Mouse (Mus musculus) heart, adult 18-20 months (tissue): ENCODE measurements around the gene Vmn1r207-ps. TPM values are rescaled to one million over a fixed set of nuclear protein-coding genes. Genes with fewer than 3 reads are reported as not detected.
"Not testable (repeated sequence)": the region's sequence is repeated elsewhere in the genome, so short reads cannot be mapped to it uniquely, and the experiment has no call there.

Source experiments
- DNase-seq, 2 experiments: peaks; one replicate each; pipeline ENCODE4 v3.0.0; 2021 to 2022; ENCODE audit warnings: mixed read lengths in 1 of 2
- long read RNA-seq, 2 experiments: library from polyadenylated mRNA; stranded (forward); transcript quantifications; one replicate each; pipeline ENCODE4 v2.0.0; 2021
- total RNA-seq, 2 experiments: library from RNA; stranded (reverse); gene quantifications; 2 replicates each; pipeline ENCODE4 v1.2.3; 2021

The Vmn1r207-ps gene
- not detected for total RNA-seq
- long read RNA-seq, experiment 1, result 0 reads
- long read RNA-seq, experiment 2, result 0 reads

DNA sequence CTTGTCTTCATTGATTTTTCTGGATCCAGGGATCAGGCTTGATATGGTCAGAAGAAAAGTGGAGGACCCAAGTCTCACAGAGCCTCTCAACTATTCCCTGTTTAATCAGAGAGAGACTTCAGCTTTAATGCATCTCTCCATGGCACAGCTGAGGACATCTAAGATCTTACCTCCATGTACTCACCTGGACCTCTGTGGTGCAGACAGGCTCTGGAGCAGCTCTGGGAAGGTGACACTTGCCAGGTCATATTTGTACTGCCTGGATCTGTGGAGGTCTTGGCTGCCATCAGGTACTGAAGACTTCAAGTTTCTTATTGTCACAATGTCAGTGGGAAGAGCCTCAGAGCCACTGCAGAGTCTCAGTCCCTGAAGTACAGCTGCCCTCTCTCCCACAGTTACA, at the start of gene Vmn1r207-ps:
Gene Vmn1r207-ps (minus strand): TSS at position 101 of the 400 bp plus-strand sequence.
- not testable (repeated sequence) for DNase-seq

DNA sequence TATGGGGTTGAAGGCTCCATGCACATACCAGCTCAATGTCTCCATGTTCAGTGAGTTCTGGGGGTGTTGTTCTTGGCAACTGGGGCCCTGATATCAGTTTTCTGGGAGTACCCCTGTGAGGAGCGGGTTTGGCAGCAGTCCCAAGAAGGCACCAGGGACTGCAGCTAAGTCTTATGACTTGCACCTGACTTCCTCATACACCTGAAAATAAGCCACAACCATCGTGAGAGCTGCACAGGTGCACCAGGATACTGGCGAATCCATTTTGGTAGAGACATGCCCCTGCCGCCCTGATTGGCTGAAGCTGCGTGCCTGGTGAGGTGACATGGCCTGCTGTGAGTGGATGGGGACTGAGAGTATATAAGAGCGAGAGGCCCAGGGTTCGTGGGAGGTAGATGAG, 47.9 kb upstream of the Vmn1r207-ps start, which contains the start of gene Vmn1r208:
Gene Vmn1r208 (minus strand): TSS at position 101 of the 400 bp plus-strand sequence.
- DNase-seq, result not testable (repeated sequence)

DNA sequence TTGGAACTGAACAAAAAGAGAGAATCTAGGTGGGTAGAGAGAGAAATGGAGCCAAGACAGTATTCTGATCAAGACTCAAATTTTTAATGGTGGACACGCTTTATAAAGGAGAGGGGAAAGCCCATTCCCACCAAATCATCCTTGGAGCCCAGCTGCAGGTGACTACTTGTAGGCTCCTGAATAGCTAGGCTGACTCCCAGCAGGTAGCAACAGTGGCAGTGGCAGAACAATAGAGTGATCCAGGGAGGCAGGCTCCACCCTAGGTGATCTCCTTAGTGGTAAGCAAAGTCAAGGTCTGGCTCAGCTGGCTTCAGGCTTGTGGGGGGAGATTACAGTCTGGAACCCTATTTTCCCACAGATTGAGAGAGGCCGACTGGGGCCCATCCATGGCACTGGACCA, 42.2 kb upstream of the Vmn1r207-ps start:
- not testable (repeated sequence) for DNase-seq

DNA sequence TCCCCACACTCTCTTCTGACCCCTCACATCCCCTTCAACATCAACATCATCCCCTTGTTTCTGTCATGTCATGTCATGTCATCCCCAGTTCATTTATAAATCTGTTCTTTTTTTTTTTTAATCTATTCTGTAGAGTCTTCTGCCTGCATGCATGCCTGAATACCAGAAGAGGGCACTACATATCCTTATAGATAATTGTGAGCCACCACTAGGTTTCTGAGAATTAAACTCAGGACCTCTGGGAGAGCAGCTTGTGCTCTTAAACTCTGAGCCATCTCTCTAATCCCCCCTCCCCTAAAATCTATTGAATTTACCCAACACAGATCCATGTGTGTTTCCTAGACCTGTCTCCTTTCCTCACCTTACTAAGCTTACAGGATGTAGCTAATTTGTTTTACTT, 18.1 kb upstream of the Vmn1r207-ps start:
- no peak for DNase-seq

DNA sequence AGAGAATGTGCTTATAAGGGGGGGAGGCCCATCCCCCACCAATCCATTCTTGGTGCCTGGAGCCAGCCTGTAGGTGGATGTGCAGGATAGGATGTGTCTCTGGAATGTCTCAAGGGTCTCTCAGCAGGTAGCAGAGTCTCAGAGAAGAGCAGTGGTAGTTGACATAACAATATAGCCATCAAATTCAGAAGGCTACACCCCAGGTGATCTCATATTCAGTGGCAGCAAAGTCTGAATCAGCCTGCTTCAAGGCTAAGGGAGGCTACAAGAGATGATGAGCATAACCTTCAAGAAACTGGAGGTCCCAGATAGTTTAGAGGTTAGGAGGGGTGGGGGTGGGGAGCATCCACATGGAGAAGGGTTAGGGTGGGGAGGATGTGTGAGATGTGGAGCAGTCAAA, 22.5 kb downstream of the Vmn1r207-ps start:
- DNase-seq, result not testable (repeated sequence)

DNA sequence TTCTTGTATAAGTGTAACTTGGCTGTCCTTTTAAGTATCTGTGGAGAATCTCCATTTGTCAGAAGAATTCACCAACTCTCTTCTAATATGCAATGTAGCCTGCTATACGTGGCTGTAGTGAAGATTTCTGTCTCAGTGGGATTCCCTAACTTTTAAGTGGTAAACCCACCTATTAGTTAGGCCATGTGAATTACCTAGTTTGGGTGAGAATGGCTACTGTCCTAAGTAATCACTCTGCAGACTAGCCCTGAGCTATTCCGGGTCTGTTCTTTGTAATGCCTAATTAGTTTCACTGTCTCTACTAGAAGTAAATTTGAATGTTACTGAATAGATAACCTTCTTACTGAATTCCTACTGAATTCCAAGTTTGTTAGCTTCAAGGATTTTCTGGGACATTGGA, 26.5 kb downstream of the Vmn1r207-ps start:
- DNase-seq, result not testable (repeated sequence)

Other genes with a start within 250 kb of the Vmn1r207-ps start
- not detected for gene Vmn1r202, start 224.2 kb downstream of the Vmn1r207-ps start, total RNA-seq
- gene Vmn1r203, start 211.5 kb downstream of the Vmn1r207-ps start, total RNA-seq, result not detected
- gene Vmn1r204, start 176.4 kb downstream of the Vmn1r207-ps start, total RNA-seq, result not detected
- not detected for gene Vmn1r205, start 136.6 kb downstream of the Vmn1r207-ps start, total RNA-seq
- not detected for gene Vmn1r206, start 105.4 kb downstream of the Vmn1r207-ps start, total RNA-seq
- not detected for gene Vmn1r208, start 47.8 kb upstream of the Vmn1r207-ps start, total RNA-seq
- not detected for gene Vmn1r209, start 80.1 kb upstream of the Vmn1r207-ps start, total RNA-seq
- not detected for gene Vmn1r210, start 101.7 kb upstream of the Vmn1r207-ps start, total RNA-seq
- not detected for gene Vmn1r211, start 127.9 kb upstream of the Vmn1r207-ps start, total RNA-seq
- not detected for gene Vmn1r212, start 154.6 kb upstream of the Vmn1r207-ps start, total RNA-seq